Mouse (Mus musculus) testis, adult 2 months (tissue): ENCODE results near the gene Stat6.

Experiments used
- CTCF ChIP-seq: fragments of 200-500 bp; IDR thresholded peaks from 2 replicates; pipeline ENCODE4 v1.5.1; 2012; ENCODE audit warnings: low read depth, mild to moderate bottlenecking, inconsistent platforms, low read length, moderate library complexity; ENCODE audit not compliant: control insufficient read depth, insufficient read depth, insufficient replicate concordance
- POLR2A ChIP-seq: fragments of 200-500 bp; IDR thresholded peaks from 2 replicates; pipeline ENCODE4 v1.6.1; 2012; ENCODE audit warnings: low read depth, mild to moderate bottlenecking, inconsistent platforms, low read length, moderate library complexity; ENCODE audit not compliant: control insufficient read depth

DNA sequence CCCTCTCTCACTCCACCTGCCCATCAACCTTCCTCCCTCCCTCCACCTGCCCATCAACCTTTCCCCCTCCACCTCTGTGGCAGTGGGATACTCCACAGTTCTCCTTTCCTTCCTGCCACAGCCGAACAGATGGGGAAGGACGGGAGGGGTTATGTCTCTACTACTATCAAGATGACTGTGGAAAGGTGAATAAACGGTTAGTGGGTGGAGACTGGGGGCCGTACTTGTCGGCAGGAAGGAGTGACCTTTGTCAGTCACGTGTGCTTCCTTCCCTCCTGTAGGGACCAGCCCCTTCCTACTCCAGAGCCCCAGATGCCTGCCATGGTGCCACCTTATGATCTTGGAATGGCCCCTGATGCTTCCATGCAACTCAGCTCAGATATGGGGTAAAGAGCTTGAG is 15.3 kb downstream of the Stat6 start:
- TF ChIP-seq POLR2A (no peak), CTCF (no peak)
